Mouse (Mus musculus) hindbrain, embryonic 13.5 days (tissue): ENCODE measurements around the gene Gm9495. TPM values are rescaled to one million over a fixed set of nuclear protein-coding genes. Genes with fewer than 3 reads are reported as not detected.
"Not testable (repeated sequence)": the region's sequence is repeated elsewhere in the genome, so short reads cannot be mapped to it uniquely, and the experiment has no call there.

ENCODE experiments used
- ATAC-seq: fragments of 200-750 bp; cut with Nextera tagmentation; 2 replicates; pipeline ENCODE4 v1.8.0; 2017; ENCODE audit warnings: moderate TSS enrichment; ENCODE audit not compliant: low FRiP score
- H3K27ac ChIP-seq: fragments of 300-500 bp; sonication (generic); 2 replicates; pipeline ENCODE4 v1.5.1; 2015; ENCODE audit warnings: inconsistent platforms, mild to moderate bottlenecking, moderate library complexity
- H3K27me3 ChIP-seq: fragments of 300-500 bp; sonication (generic); 2 replicates; pipeline ENCODE4 v1.6.1; 2015; ENCODE audit warnings: mild to moderate bottlenecking, inconsistent platforms
- H3K36me3 ChIP-seq: fragments of 300-500 bp; sonication (generic); 2 replicates; pipeline ENCODE4 v1.6.1; 2015; ENCODE audit warnings: mild to moderate bottlenecking, inconsistent platforms
- H3K4me1 ChIP-seq: fragments of 300-500 bp; sonication (generic); replicated peaks from 2 replicates; pipeline ENCODE4 v1.6.1; 2015; ENCODE audit warnings: inconsistent platforms
- H3K4me2 ChIP-seq: fragments of 300-500 bp; sonication (generic); 2 replicates; pipeline ENCODE4 v1.6.1; 2015; ENCODE audit warnings: inconsistent platforms, mild to moderate bottlenecking, moderate library complexity
- H3K4me3 ChIP-seq: fragments of 300-500 bp; sonication (generic); 2 replicates; pipeline ENCODE4 v1.5.1; 2015; ENCODE audit warnings: mild to moderate bottlenecking, inconsistent platforms
- H3K9ac ChIP-seq: fragments of 300-500 bp; sonication (generic); 2 replicates; pipeline ENCODE4 v1.6.1; 2015; ENCODE audit warnings: mild to moderate bottlenecking, inconsistent platforms
- H3K9me3 ChIP-seq: fragments of 300-500 bp; sonication (generic); 2 replicates; pipeline ENCODE4 v1.6.1; 2016; ENCODE audit warnings: inconsistent platforms
- WGBS: fragments of 180-500 bp; shearing (Covaris S2); methylation state at CpG from one replicate; pipeline ENCODE4 v1.1.7; 2015; 5-methylcytosine and 5-hydroxymethylcytosine counted together
- polyA plus RNA-seq: library from polyadenylated mRNA; unstranded; fragments of >200 nt; fragmentation: Nextera tagmentation; extraction: Ambion mirVana; gene quantifications from 2 replicates; pipeline ENCODE4 v1.2.1, GENCODE M21; 2015

Gm9495 gene
- polyA plus RNA-seq, result 0.08 TPM in 1 of 2 replicates, not detected in the other

GRCm38 (mm10) chr8:69453465-69453864, at the start of gene Gm9495:
Gene Gm9495 (minus strand): TSS chr8:69453565.
- not testable (repeated sequence) for H3K4me1 ChIP-seq, H3K9ac ChIP-seq, H3K9me3 ChIP-seq, H3K27me3 ChIP-seq, H3K4me3 ChIP-seq, H3K4me2 ChIP-seq, H3K36me3 ChIP-seq, H3K27ac ChIP-seq, ATAC-seq
- WGBS, result 90% methylated on average over 3 of the region's 3 CpGs

DNA sequence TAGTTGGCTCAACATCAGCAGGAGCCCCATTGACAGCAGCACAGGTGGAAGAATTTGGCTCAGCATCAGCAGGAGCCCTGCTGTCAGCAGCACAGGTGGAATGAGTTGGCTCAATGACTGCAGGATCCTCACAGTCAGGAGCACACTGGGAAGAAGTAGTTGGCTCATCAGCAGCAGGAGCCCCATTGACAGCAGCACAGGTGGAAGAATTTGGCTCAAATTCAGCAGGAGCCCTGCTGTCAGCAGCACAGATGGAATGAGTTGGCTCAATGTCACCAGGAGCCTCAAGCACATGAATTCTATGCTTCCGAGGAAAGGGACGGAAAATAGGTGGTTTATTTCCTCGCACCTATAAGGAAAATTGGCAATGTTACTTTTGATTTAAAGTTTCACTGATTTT, 21.6 kb upstream of the Gm9495 start:
- H3K9me3 ChIP-seq, ATAC-seq, H3K9ac ChIP-seq, H3K4me2 ChIP-seq, H3K27me3 ChIP-seq, H3K4me1 ChIP-seq, H3K27ac ChIP-seq, H3K36me3 ChIP-seq, H3K4me3 ChIP-seq: not testable (repeated sequence)
- WGBS, result 82% methylated on average over 3 of the region's 3 CpGs

GRCm38 (mm10) chr8:69420018-69420417, 33.3 kb downstream of the Gm9495 start:
- H3K27me3 ChIP-seq, H3K9me3 ChIP-seq, H3K4me1 ChIP-seq, H3K36me3 ChIP-seq, H3K27ac ChIP-seq, ATAC-seq, H3K9ac ChIP-seq, H3K4me3 ChIP-seq, H3K4me2 ChIP-seq: not testable (repeated sequence)
- 93% methylated on average over 3 of the region's 3 CpGs for WGBS

DNA sequence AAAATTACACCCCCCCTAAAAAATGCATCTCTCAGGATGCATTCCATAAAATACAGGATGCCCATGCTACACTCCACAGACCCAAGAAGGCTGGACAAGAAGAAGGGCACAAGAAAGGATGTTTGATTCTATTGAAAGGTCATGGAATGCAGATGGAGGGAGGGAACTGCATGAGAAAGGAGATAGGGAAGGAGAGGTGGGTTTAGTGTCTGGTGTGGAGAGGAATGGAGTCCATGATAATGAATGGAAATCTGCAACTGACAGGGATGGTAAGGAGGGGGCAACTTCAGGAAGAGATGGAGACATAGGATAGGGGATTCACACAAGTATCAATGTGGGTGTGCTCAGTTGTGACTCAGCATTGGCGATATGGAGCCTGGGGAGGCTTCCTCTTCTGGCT, 39.0 kb downstream of the Gm9495 start:
- Histone ChIP-seq H3K4me1 (no peaks in the 10 kb centered on the region), H3K27me3 (no peaks in the 10 kb centered on the region), H3K9me3 (no peaks in the 10 kb centered on the region), H3K36me3 (no peaks in the 10 kb centered on the region), H3K9ac (no peak overlapping the region), H3K4me3 (no peak overlapping the region), H3K4me2 (no peak overlapping the region), H3K27ac (no peak overlapping the region)
- no peak for ATAC-seq
- 90% methylated on average over 1 of the region's 1 CpGs for WGBS

DNA sequence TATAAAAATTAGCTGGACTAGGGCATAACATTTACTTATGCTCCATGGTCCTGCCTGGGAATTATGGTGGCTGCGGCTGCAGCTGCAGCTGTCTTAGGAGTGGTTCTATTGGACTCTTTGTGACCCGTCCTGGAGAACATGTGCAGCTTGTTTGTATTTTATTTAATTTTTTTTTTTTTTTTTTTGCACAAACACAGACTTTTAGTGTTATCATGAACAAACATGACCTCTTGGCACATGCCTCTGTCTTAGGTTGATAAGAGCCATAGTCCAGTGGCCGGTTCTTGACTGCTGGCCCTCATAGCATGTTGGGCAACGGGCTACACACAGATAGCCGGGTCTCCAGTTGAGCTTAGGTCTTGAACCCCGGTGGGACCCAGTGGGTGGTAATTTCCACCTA, 48.6 kb downstream of the Gm9495 start:
- Histone ChIP-seq H3K27ac (no peak overlapping the region), H3K36me3 (no peaks in the 10 kb centered on the region), H3K4me1 (0 out of 2 replicates have a peak, but pooled peaks cover 2% of the 10 kb centered on the region), H3K4me3 (no peak overlapping the region), H3K27me3 (no peaks in the 10 kb centered on the region), H3K4me2 (no peak overlapping the region), H3K9me3 (no peaks in the 10 kb centered on the region), H3K9ac (no peak overlapping the region)
- 92% methylated on average over 6 of the region's 6 CpGs for WGBS
- no peak for ATAC-seq

- no peak overlapping the region for H3K27ac ChIP-seq
Measured at GRCm38 (mm10) chr8:69399956-69400443, 53.4 kb downstream of the Gm9495 start.

GRCm38 (mm10) chr8:69399181-69399955, 54.0 kb downstream of the Gm9495 start:
- 17% methylated on average over 43 of the region's 43 CpGs for WGBS
- H3K27ac ChIP-seq, result peak overlapping the region; percentile 35; the same call in 1 of the 2 replicates
- H3K9ac ChIP-seq, result peak overlapping the region; percentile 73
- no peaks in the 10 kb centered on the region for H3K9me3 ChIP-seq
- ATAC-seq, result peak; percentile 31
- peaks cover 16% of the 10 kb centered on the region for H3K4me1 ChIP-seq
- H3K36me3 ChIP-seq, result no peaks in the 10 kb centered on the region
- H3K4me3 ChIP-seq, result peak overlapping the region; percentile 50
- H3K27me3 ChIP-seq, result no peaks in the 10 kb centered on the region
- H3K4me2 ChIP-seq, result peak overlapping the region; percentile 66

More at GRCm38 (mm10) chr8:69399956-69400443, 53.4 kb downstream of the Gm9495 start:
- Histone ChIP-seq H3K4me3 (peak overlapping the region; percentile 50), H3K36me3 (no peaks in the 10 kb centered on the region), H3K4me1 (peaks cover 10% of the 10 kb centered on the region), H3K9ac (peak overlapping the region; percentile 73), H3K9me3 (no peaks in the 10 kb centered on the region), H3K4me2 (peak overlapping the region; percentile 66), H3K27me3 (no peaks in the 10 kb centered on the region)
- 74% methylated on average over 4 of the region's 4 CpGs for WGBS
- ATAC-seq, result no peak

DNA sequence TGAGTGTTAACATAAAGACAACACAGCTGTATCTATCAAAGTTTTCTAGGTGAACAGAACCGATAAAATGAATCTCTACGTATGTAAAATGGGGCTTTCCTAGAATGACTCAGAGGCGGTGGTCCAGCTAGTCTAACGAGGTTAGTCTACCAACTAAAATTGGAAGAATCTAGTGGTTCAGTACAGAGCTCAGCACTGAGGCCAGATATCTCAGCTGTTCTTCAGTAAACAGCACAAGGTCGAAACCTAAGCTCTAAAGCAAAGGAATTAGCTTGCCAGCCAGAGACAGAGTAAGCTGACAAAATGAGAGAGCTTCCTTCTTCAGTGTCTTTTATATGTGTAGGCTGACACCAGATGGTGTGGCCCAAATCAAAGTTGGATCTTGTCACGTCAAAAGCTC, 57.2 kb downstream of the Gm9495 start:
- 89% methylated on average over 6 of the region's 6 CpGs for WGBS
- H3K36me3 ChIP-seq, result peaks cover 15% of the 10 kb centered on the region
- H3K9me3 ChIP-seq, result peaks cover 14% of the 10 kb centered on the region
- peaks cover 24% of the 10 kb centered on the region for H3K4me1 ChIP-seq
- H3K27me3 ChIP-seq, result no peaks in the 10 kb centered on the region
- peak overlapping the region; percentile 60 for H3K4me2 ChIP-seq
- no peak for ATAC-seq
- no peak overlapping the region for H3K9ac ChIP-seq
- H3K27ac ChIP-seq, result no peak overlapping the region
- peak overlapping the region; percentile 73 for H3K4me3 ChIP-seq

DNA sequence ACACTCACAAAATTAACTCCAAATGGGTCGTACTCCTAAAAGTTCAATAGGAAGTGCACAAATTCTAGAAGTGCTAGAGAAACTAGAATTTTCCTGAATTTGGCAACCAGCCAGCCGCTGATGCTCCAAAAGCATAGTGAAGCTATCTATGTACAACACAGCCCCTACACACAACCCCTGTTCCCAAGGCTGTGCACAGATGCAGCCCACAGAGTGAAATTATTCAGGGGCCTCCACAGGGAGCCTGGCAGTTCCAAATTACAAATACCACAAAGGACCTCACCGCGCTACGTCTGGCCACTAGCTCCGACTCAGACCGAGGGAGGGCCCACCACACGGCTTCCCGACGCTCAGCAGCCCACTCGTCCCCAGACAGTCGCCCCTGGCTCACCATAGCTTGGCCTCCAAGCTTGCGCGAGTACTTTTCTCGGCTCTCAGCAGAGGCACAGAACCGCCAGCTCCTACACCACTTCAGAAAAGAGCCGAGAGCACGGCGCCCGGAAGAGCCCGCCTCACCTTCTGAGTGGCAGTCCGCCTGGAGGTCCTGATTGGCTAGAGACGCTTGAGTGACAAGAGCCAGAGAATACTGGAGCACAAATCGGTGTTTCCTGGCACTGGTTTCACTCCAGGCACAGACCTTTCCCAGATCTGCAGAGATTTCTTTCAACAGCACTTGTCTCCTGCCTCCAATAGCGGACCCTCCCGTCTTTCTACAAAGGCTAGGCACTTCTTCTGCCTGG, 58.1 kb downstream of the Gm9495 start:
- Histone ChIP-seq H3K4me3 (peak overlapping the region; percentile 73), H3K27ac (peak overlapping the region; percentile 98), H3K9ac (peak overlapping the region; percentile 90), H3K36me3 (peaks cover 21% of the 10 kb centered on the region), H3K4me1 (peaks cover 24% of the 10 kb centered on the region), H3K27me3 (no peaks in the 10 kb centered on the region), H3K4me2 (peak overlapping the region; percentile 60), H3K9me3 (peaks cover 24% of the 10 kb centered on the region)
- peak; percentile 98 for ATAC-seq
- 2% methylated on average over 26 of the region's 26 CpGs for WGBS

- Histone ChIP-seq H3K9ac (no peak overlapping the region), H3K4me2 (no peak overlapping the region), H3K36me3 (peaks cover 46% of the 10 kb centered on the region), H3K4me1 (no peaks in the 10 kb centered on the region), H3K27me3 (no peaks in the 10 kb centered on the region), H3K4me3 (no peak overlapping the region), H3K9me3 (peaks cover 55% of the 10 kb centered on the region), H3K27ac (no peak overlapping the region)
- no peak for ATAC-seq
- 97% methylated on average over 6 of the region's 6 CpGs for WGBS
Measured at GRCm38 (mm10) chr8:69384361-69384760, 69.0 kb downstream of the Gm9495 start.
